Mouse (Mus musculus) yolk sac, embryonic 10.5 days (tissue): ENCODE results near the gene Tmem246.
A peak's percentile ranks its signal among the peaks of the same experiment; 100 is the strongest.

Experiments
- DNase-seq: peaks from one replicate; pipeline ENCODE4 v3.0.0-alpha.2; 2017; ENCODE audit warnings: low spot score

Gene Tmem246

DNA sequence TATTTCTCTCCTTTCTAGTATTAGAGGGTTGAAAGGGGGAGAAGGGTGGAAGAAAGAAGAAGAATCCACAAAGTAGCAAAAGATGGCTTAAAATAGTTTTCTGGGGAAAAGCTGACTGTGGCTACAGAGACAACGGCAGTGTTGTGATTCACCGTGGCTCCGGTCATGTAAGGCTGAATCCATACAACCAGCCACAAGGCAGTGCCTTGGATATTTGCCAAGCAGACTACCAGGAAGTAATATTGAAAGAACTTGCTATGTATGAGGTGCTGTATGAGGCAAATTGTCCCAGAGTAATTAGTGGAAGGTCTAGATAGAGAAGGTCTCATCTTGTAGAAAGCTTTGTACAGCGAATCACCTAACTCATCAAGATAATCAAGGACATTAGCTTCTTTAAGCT, 25.5 kb downstream of the Tmem246 start:
- DNase-seq, result no peak

DNA sequence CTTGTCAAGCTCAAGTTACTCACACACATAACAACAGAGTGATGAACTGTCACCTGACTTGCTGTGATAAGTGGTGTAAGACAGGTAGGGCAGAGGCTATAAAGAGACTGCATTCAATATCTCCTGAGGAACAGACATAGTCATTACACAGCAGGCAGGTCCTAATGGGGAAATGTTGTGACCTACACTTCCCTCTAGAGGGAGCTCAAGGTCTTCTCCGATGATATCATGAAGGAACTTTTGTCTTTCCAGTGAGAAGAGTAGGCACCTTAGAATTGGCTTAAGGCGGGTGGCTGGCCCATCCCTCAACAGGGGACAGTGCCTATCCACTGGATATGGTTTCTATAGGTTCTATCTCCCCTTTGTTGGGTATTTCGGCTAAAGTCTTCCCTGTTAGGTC, 30.1 kb downstream of the Tmem246 start:
- DNase-seq, result no peak

DNA sequence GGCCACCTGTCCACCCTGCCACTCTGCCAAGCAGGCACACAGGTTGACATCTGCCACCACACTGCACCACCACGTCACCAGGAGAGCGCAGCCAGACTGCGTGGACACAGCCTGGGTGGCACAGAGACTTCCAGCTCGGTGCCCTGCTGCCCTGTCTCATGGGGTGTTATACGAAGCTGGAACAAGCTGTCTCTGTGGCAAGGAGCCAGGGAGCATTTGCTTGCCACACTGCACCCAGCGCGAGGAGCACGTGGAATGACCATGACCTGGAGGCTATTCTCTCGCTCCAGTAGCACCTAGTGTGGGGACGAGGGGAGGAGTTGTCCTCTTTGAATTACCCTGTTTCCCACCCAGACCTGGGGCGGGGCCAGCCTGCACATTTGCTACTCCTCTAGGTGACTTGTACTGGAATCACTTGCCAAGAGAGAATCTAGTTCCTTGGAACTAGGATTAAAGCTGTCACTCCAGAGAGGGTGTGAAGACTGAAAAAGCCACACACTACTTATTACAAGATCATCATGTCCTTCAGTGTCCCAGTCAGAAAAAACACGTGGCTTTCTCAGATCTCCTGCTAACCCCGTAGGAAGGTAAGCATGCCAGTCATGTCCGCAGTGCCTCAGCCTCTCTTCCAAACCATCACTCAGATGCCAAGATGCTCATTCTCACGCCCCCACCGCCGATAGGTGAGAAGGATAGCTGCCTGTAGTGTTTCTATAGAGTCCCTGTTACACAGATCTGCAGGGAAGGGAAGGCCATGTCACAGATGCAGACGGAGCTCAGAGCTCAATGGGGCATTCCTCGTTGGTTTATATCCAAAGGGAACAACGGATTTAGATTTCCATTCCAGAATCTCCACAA, 37.5 kb downstream of the Tmem246 start:
- DNase-seq, result no peak

DNA sequence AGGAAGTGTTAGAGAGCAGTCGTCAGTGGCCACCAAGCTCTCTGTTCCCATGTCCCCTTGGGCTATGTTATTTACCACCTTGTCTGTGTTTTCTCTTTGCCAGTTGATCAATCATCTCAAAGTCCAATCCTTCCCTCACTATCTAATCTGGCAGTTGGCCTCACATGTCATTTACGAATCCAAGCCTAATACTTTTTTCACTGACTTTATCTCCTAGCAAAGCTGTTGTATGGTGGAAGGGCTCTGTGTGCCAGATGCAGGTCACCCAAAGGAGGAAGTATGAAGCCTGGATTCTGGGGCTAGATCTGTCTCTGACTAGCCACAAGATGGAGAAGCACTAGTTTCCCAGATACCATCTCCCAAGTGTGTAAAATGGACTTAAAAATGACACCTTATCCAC, 39.5 kb downstream of the Tmem246 start:
- no peak for DNase-seq

DNA sequence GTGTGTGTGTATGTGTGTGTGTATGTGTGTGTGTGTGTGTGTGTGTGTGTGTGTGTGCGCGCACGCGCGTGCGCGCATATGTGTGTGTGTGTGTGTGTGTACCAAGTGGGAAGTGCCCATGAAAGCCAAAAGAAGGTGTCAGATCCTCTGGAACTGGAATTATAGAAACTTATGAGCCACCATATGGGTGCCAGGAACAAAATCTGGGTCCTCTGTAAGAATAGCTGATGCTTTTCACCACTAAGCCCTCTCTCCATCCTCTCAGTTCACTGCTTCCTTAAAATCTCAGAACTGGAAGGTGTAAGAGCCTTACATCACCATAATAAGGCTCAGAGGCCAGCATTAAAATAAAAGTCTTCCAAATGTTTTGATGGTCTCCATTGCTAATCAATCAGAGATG, 40.3 kb downstream of the Tmem246 start:
- DNase-seq, result no peak

DNA sequence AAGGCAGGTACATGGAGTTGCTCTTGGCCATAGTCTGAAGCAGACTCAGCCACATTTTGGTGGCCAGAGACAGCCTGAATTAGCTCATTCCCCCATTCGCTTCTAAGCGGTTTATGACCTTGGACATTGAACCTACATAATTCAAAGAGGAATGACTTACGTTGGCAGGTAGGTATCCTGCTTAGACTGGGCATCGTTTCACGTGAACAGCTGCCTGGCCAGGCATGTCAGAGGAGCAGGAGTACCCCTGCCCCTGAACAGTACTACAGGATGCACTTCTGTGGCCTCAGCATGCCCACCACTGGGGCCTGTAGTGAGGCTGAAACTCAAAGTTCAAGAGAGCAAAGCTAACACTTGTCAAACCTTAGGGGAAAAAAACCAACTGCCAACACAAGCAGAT, 44.3 kb downstream of the Tmem246 start:
- no peak for DNase-seq

DNA sequence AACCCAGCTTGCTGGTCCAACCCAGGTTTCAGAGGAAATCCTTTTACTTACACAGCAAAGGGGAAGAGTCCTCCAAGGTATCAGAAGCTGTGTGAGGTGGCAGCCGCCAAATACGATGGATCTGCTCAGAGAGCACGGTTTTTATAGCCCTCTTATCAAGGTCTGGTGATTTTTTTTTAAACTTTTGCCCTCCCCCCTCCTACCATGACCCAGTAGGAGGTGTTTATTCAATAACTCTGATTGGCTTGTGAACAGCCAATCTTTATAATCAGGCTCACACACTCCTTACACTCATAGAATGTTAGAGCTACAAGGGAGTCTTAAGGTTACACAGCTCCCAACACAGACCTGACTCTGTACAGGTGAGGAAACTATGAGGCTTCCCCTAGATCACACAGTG, 48.3 kb downstream of the Tmem246 start, which contains the start of gene Aldob:
Aldob (minus strand) TSS at position 164 of the 400 bp plus-strand sequence.
- peak; percentile 68 for DNase-seq

DNA sequence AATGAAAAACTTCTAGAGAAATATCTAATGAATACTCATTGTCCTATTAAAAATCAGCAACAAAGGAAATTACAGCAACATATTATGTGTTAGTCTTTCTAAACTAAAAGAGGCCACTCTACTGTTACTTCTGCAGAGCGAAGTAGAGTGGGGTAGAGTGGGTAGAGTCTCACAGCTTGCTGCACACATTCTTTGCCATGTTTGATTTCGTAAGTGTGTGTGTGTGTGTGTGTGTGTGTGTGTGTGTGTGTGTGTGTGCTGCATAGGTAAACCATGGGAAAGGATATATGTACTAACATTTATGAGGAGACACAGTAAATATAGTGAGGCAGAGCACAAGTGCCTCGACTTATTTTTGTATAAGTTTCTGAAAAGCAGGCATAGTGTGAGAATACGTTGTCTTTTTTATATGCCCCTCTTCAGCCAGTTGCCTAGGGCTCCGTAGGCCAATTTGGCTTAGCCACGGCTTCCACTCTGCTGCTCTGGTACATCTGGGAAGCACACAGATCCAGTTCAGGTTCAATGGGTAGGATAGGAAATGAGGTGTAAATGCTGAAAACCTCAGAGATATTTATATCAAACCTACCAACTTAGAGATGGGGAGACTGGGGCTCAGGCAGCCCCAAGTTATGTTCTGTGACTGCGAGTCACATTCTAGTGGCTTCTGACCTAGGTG, 50.0 kb downstream of the Tmem246 start:
- no peak for DNase-seq

DNA sequence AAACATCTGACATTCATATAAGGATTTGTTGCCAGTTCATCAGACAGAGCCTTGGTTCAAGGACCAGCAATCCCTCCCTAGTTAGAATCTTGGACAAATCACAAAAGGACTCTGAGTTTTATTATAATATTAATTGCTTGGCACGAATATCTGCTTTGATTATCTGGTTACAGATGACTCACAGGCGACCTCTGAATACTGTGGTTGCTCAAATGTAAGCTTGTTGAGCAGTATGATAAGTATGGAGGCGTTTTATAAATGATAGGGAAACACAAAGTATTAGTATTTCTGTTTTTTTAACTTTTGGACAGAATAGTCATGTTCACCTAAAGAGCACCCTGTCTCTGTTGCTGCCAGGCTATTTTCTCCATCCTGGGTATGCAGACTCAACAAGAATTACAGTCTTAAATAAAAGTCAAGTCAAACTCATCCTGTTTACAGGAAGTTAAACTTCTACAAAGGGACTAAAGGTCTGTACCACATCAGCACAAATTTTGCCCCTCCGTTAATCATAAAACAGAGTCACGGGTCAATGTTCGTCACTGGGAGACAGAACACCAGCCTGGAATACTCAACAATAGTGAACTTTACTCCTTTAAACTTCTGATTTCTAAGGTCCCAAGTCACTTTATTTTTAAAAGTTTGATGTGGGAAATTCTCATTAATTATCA, 50.7 kb downstream of the Tmem246 start:
- DNase-seq, result peak; percentile 80

DNA sequence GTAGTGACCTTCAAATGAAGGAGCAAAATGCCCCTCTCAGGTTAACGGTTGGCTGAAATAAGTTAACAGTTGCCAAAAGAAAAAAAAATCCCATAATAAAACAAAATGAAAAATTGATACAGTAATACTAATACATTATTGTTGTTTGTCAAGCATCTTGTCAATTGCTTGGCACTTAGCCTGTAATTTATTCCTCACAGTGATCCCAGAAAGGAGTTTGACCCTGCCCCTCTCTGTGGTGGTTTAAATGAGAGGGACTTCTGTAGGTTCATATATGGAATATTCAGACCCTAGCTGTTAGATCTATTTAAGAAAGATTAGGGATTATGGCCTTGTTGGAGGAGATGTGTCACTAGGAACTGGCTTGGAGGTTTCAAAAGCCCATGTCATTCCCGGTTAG, 51.6 kb downstream of the Tmem246 start:
- DNase-seq, result no peak

DNA sequence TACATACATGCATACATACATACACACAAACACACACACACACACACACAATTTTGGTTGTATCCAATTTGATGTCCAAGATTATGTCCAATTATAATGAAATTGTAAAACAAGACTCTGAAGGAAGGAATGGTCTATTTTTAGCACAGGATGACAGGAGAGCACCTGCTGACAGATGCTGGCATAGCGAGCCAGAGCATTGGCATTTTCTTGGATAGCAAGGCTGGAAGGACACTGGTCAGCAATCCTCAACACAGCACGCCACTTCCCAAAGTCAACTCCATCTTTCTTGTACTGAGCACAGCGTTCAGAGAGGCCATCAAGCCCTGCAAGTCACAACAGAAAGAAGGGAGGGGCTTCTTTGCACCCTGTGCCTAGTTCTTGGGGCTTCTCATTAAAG, 56.7 kb downstream of the Tmem246 start:
- no peak for DNase-seq

DNA sequence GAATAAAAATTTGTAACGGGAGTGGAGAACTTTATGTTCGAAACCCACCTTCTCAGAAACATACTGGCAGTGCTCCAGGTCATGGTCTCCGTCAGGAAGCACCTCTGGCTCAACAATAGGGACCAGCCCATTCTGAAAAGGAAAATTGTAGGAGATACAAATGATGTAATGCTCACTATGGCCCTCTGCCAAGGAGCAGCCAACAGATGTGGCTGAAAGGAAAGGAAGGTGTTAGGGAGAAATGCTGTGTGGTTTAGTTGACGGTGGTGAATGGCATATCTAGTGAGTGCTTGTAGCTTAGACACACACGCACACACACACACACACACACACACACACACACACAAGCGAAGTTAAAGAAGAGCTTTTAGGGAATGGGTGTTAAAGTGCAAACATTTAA, 58.0 kb downstream of the Tmem246 start:
- no peak for DNase-seq

DNA sequence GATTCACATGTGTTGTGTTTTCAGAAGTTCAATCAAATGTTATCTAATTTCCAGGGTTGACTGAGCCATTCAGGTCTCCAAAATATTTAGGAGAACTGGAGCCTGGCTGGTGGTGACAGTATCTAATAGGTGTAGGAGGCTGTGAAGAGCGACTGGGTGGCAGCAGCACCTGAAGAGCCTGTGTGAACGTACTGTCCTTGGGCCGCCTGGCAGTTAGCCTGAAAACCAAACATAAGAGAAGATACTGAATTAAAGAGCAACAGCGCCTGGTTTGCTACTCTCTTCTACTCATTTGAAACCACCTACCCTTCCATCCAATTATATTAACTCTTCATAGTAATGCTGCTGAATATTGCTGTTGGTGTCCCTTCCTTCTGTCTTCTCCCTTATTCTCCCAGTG, 61.0 kb downstream of the Tmem246 start:
- no peak for DNase-seq

DNA sequence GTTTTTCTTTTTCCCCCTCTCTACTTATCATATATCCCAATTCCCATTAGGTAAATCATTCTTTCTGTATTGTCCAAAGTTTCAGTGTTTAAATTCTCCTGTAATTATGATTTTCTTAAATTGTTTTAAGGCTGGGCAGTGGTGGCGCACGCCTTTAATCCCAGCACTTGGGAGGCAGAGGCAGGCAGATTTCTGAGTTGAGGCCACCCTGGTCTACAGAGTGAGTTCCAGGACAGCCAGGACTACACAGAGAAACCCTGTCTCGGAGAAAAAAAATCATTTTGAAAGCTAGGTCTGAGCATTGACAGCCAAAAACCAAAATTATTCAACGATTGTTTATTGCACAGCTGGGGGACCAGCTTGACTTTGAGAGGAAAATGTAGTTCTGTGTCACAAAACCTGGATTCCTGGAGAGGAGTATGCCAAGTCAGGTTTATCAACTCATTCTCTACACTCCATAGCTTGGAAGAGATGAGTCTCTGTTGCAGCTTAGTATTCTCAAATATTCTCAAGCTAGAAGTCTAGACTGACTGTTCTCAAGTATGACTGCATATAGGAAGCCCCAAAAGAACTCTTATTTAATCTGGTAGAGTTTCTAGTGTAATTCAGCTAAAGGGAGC, 61.9 kb downstream of the Tmem246 start:
- DNase-seq, result no peak

DNA sequence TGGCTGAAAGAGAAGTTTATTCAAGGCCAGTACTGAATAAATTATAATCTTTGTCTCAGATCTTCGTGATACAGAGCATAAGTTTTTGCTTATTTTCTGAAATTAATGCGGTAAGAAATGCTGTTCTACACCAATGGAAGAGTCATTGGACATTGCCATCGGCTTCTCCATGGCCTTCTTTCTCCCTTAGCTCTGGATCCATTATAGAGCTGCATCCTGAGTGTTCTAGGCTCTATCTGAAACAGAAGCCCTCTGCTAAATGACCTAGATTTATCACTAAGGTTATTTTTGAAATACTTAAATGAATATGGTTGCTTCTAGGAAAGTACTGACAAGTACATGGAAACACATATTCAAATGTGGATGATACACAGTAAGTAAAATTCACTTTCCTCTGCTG, 62.6 kb downstream of the Tmem246 start:
- DNase-seq, result no peak
